In genomic region chr11:7215703-7216102, GRCm38 (mm10) we compare ENCODE assay signal across 10 mouse cellular contexts. TPM values are rescaled to one million over a fixed set of nuclear protein-coding genes. Genes with fewer than 3 reads are reported as not detected.
DNase-seq lines count a peak whose midpoint lies in the region; ATAC-seq and TF ChIP-seq lines count a peak whose summit lies in the region.
"Had no signal": no experiment of that assay in that cellular context is flagged by ENCODE, and none has a peak within 500 bp of the region (broad histone marks: within the 10 kb centered on the region; RNA-seq: fewer than 3 reads in every experiment).

No protein-coding gene starts in this region.

- H3K27me3 ChIP-seq in liver, embryonic 11.5 days (replicated peaks; ENCODE audit: control insufficient read depth, insufficient read depth, low read length), result peaks cover 37% of the 10 kb centered on the region
- H3K27me3 ChIP-seq in kidney, postnatal 0 days (ENCODE audit: insufficient read depth, low read length), result peaks cover 8% of the 10 kb centered on the region; the same call in 1 of the 2 replicates

- no peak overlapping the region for H3K4me3 ChIP-seq in liver, embryonic 11.5 days (ENCODE audit: low read depth, low read length)
- no peak overlapping the region for H3K4me3 ChIP-seq in kidney, postnatal 0 days (replicated peaks; ENCODE audit: low read depth, low read length)
- H3K4me3 ChIP-seq in lung, adult 2 months (replicated peaks; ENCODE audit: extremely low read depth, low read depth, low read length), result no peak overlapping the region
- H3K4me3 ChIP-seq: erythroblast, embryonic 14.5 days; midbrain, embryonic 12.5 days had no signal

- no peak overlapping the region for H3K9ac ChIP-seq in liver, embryonic 11.5 days (ENCODE audit: low read depth, low read length)
- H3K9ac ChIP-seq in kidney, postnatal 0 days (ENCODE audit: low read depth, low read length), result no peak overlapping the region
- H3K9ac ChIP-seq: midbrain, embryonic 12.5 days had no signal

- TF ChIP-seq POLR2A in lung, adult 2 months (IDR thresholded peaks at IDR 0.05; ENCODE audit: borderline replicate concordance, extremely low read depth, low read depth, low read length), result no peak

- H3K4me1 ChIP-seq in liver, embryonic 11.5 days (replicated peaks; ENCODE audit: control insufficient read depth, insufficient read depth, low read length), result no peaks in the 10 kb centered on the region
- 0 out of 2 replicates have a peak, but pooled peaks cover 9% of the 10 kb centered on the region for H3K4me1 ChIP-seq in kidney, postnatal 0 days (replicated peaks; ENCODE audit: insufficient read depth, low read length)
- H3K4me1 ChIP-seq in lung, adult 2 months (ENCODE audit: control insufficient read depth, insufficient read depth, low read length), result peaks cover 2% of the 10 kb centered on the region; the same call in 1 of the 2 replicates

- no peak for ATAC-seq in liver, embryonic 11.5 days (replicated peaks; ENCODE audit: low FRiP score)
- no peak for ATAC-seq in kidney, postnatal 0 days (replicated peaks; ENCODE audit: low FRiP score, low read depth)

- H3K36me3 ChIP-seq in liver, embryonic 11.5 days (ENCODE audit: control insufficient read depth, insufficient read depth, low read length), result no peaks in the 10 kb centered on the region
- H3K36me3 ChIP-seq in kidney, postnatal 0 days (ENCODE audit: insufficient read depth, low read length), result no peaks in the 10 kb centered on the region
- H3K36me3 ChIP-seq: midbrain, embryonic 12.5 days had no signal

- no peak overlapping the region for H3K27ac ChIP-seq in liver, embryonic 11.5 days (ENCODE audit: low read depth, low read length)
- no peak overlapping the region for H3K27ac ChIP-seq in kidney, postnatal 0 days
- H3K27ac ChIP-seq: midbrain, embryonic 12.5 days had no signal

- no peak overlapping the region for H3K4me2 ChIP-seq in liver, embryonic 11.5 days
- H3K4me2 ChIP-seq in kidney, postnatal 0 days (ENCODE audit: low read length), result no peak overlapping the region
- H3K4me2 ChIP-seq: midbrain, embryonic 12.5 days had no signal

- WGBS in liver, embryonic 11.5 days, result 13% methylated on average over 8 of the region's 8 CpGs
- WGBS in kidney, postnatal 0 days, result 10% methylated on average over 8 of the region's 8 CpGs
- 11% methylated on average over 8 of the region's 8 CpGs for WGBS in lung, adult 2 months

- TF ChIP-seq CTCF in kidney, postnatal 0 days (IDR thresholded peaks at IDR 0.05; ENCODE audit: low read depth), result peak; percentile 83
- peak; percentile 51; the same call in 1 of the 2 replicates for TF ChIP-seq CTCF in lung, adult 2 months (IDR thresholded peaks at IDR 0.05; ENCODE audit: insufficient read depth, low read length)

- no peaks in the 10 kb centered on the region for H3K9me3 ChIP-seq in liver, embryonic 11.5 days (ENCODE audit: control insufficient read depth, low read length)
- no peaks in the 10 kb centered on the region for H3K9me3 ChIP-seq in kidney, postnatal 0 days (replicated peaks; ENCODE audit: low read length)
- H3K9me3 ChIP-seq: midbrain, embryonic 12.5 days had no signal

- DNase-seq in liver (peak; percentile 55), ZHBTc4 (ENCODE audit: low read depth, low spot score) (peak; percentile 71)
- no peak for DNase-seq in liver, embryonic 11.5 days (ENCODE audit: low spot score)
- peak; percentile 76 to 83 for DNase-seq in cerebellum, postnatal 4 days (ENCODE audit: low spot score in 2 of 2)
- peak; percentile 81 for DNase-seq in kidney, postnatal 0 days (ENCODE audit: low spot score)
- peak; percentile 51 for DNase-seq in lung, adult 2 months
- peak; percentile 36 for DNase-seq in testis, postnatal 14 days (ENCODE audit: low spot score)
- no peak for DNase-seq in spleen, postnatal 4 days (ENCODE audit: low spot score in 2 of 2)

RNA-seq across cellular contexts. Expression of gene Igfbp3, which starts 2.0 kb away (rescaled TPM):
- 42.1 and 45.2 TPM in 2 replicates for polyA plus RNA-seq in liver, embryonic 11.5 days (2014; fragmentation: Nextera tagmentation; extraction: Ambion mirVana)
- polyA plus RNA-seq in kidney, postnatal 0 days (2015; fragmentation: Nextera tagmentation; extraction: Ambion mirVana), result 217 and 221 TPM in 2 replicates
- polyA plus RNA-seq in lung, adult 2 months (2012; rRNA removed), result 55.2 and 113 TPM in 2 replicates

RNA-seq across cellular contexts. Expression of gene Igfbp1, which starts 18.1 kb away (rescaled TPM):
- 48.2 and 49.9 TPM in 2 replicates for polyA plus RNA-seq in liver, embryonic 11.5 days (2014; fragmentation: Nextera tagmentation; extraction: Ambion mirVana)
- 11.8 and 15.3 TPM in 2 replicates for polyA plus RNA-seq in kidney, postnatal 0 days (2015; fragmentation: Nextera tagmentation; extraction: Ambion mirVana)
- 0.07 TPM in 1 of 2 replicates, not detected in the other for polyA plus RNA-seq in lung, adult 2 months (2012; rRNA removed)

RNA-seq across cellular contexts. Expression of gene Gm11985, which starts 27.3 kb away (rescaled TPM):
- polyA plus RNA-seq in liver, embryonic 11.5 days (2014; fragmentation: Nextera tagmentation; extraction: Ambion mirVana), result not detected in 2 replicates
- polyA plus RNA-seq in kidney, postnatal 0 days (2015; fragmentation: Nextera tagmentation; extraction: Ambion mirVana), result not detected in 2 replicates
- not detected in 2 replicates for polyA plus RNA-seq in lung, adult 2 months (2012; rRNA removed)
- polyA plus RNA-seq: erythroblast, embryonic 14.5 days; midbrain, embryonic 12.5 days had no signal

Comparison
In these comparisons a context has a peak if more than half of its experiments do, and no peak if none do; other contexts are left out.
1. DNase-seq: peak in liver (single experiment), ZHBTc4 (single experiment), cerebellum, postnatal 4 days (2 of 2), kidney, postnatal 0 days (single experiment), lung, adult 2 months (single experiment) and testis, postnatal 14 days (single experiment); none in liver, embryonic 11.5 days (single experiment) and spleen, postnatal 4 days (0 of 2).
2. RNA of gene Igfbp1, which starts 18.1 kb away (polyA plus RNA-seq): 48.2 to 49.9 TPM in liver, embryonic 11.5 days and 11.8 to 15.3 TPM in kidney, postnatal 0 days; 0.07 TPM in lung, adult 2 months; every median in the first group is over 10 times any median in the second.